ENCODE assay signal across 20 mouse cellular contexts in the genomic region with DNA sequence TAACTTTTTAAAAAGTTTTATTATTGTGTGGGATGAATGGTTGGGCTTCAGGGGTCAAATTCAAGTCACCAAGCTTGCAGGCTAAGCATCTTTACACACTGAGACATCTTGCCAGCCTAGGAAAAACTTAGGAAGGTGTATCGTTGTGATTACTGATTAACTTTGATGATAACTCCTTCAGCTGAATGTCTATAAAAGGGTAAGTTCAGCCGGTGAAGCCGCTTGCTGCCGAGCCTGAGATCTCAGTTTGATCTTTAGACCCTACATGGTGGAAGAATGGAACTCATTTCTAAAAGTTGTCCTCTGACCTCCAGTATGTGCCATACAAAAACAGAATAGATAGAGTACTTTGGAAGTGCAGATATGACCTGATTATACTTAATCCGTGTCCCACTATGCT. TPM values are rescaled to one million over a fixed set of nuclear protein-coding genes. Genes with fewer than 3 reads are reported as not detected.
DNase-seq lines count a peak whose midpoint lies in the region; ATAC-seq and TF ChIP-seq lines count a peak whose summit lies in the region.
"Had no signal": no experiment of that assay in that cellular context is flagged by ENCODE, and none has a peak within 500 bp of the region (broad histone marks: within the 10 kb centered on the region; RNA-seq: fewer than 3 reads in every experiment).

No protein-coding gene starts in this region.

- peak; percentile 43 for DNase-seq in kidney, adult 18-20 months
- DNase-seq in liver, embryonic 14.5 days (ENCODE audit: low read depth in 3 of 3, low spot score in 3 of 3): no peak
- DNase-seq in liver, postnatal 0 days: no peak
- peak; percentile 60 for DNase-seq in kidney, postnatal 14 days
- no peak for DNase-seq in neural tube, embryonic 10.5 days (ENCODE audit: extremely low spot score, low spot score)
- DNase-seq in left cerebral cortex, adult 9 months (ENCODE audit: low spot score in 2 of 2): no peak
- DNase-seq in layer of hippocampus, postnatal 14 days (ENCODE audit: low spot score in 2 of 2): no peak
- DNase-seq: adrenal gland, postnatal 14 days; cerebellum, adult 18-20 months; cerebellum, postnatal 10 days; forebrain, postnatal 0 days; gastrocnemius, adult 2 months; gastrocnemius, postnatal 25 days had no signal

- H3K4me3 ChIP-seq in kidney, embryonic 15.5 days (replicated peaks): no peak overlapping the region
- no peak overlapping the region for H3K4me3 ChIP-seq in liver, embryonic 14.5 days (ENCODE audit: insufficient read depth in 1 of 2, low read depth in 2 of 2, low read length in 2 of 2)
- H3K4me3 ChIP-seq in liver, postnatal 0 days (ENCODE audit: low read depth, low read length): no peak overlapping the region
- H3K4me3 ChIP-seq: embryonic facial prominence, embryonic 10.5 days; forebrain, embryonic 13.5 days; gastrocnemius, adult 2 months; heart, embryonic 12.5 days; hindbrain, embryonic 10.5 days had no signal

- H3K4me2 ChIP-seq in kidney, embryonic 15.5 days: no peak overlapping the region
- H3K4me2 ChIP-seq in liver, embryonic 14.5 days (ENCODE audit: low read depth): no peak overlapping the region
- H3K4me2 ChIP-seq in liver, postnatal 0 days (ENCODE audit: low read depth, low read length): no peak overlapping the region
- H3K4me2 ChIP-seq: forebrain, embryonic 13.5 days; heart, embryonic 12.5 days had no signal

- H3K4me1 ChIP-seq in kidney, embryonic 15.5 days: no peaks in the 10 kb centered on the region
- H3K4me1 ChIP-seq in liver, embryonic 14.5 days (replicated peaks; ENCODE audit: control insufficient read depth in 2 of 2, insufficient read depth in 2 of 2, low read length in 1 of 2): peaks cover 2 to 4% of the 10 kb centered on the region in 2 experiments; a peak in 1 of 4 replicates
- 0 out of 2 replicates have a peak, but pooled peaks cover 4% of the 10 kb centered on the region for H3K4me1 ChIP-seq in liver, postnatal 0 days (ENCODE audit: insufficient read depth)
- H3K4me1 ChIP-seq: embryonic facial prominence, embryonic 10.5 days; forebrain, embryonic 13.5 days; hindbrain, embryonic 10.5 days had no signal

- H3K27ac ChIP-seq in kidney, embryonic 15.5 days: no peak overlapping the region
- no peak overlapping the region for H3K27ac ChIP-seq in liver, embryonic 14.5 days
- H3K27ac ChIP-seq in liver, postnatal 0 days (ENCODE audit: low read depth): no peak overlapping the region
- H3K27ac ChIP-seq: embryonic facial prominence, embryonic 10.5 days; forebrain, embryonic 13.5 days; gastrocnemius, adult 2 months; hindbrain, embryonic 10.5 days had no signal

- H3K9me3 ChIP-seq in kidney, embryonic 15.5 days (replicated peaks): 0 out of 2 replicates have a peak, but pooled peaks cover 4% of the 10 kb centered on the region
- no peaks in the 10 kb centered on the region for H3K9me3 ChIP-seq in liver, embryonic 14.5 days (ENCODE audit: control insufficient read depth, low read length)
- no peaks in the 10 kb centered on the region for H3K9me3 ChIP-seq in liver, postnatal 0 days (ENCODE audit: low read length)
- H3K9me3 ChIP-seq: embryonic facial prominence, embryonic 10.5 days; heart, embryonic 12.5 days; hindbrain, embryonic 10.5 days had no signal

- ATAC-seq in kidney, embryonic 15.5 days (replicated peaks; ENCODE audit: low FRiP score): no peak
- no peak for ATAC-seq in liver, embryonic 14.5 days (ENCODE audit: insufficient read depth)
- ATAC-seq in liver, postnatal 0 days: no peak
- ATAC-seq: activated CD4-positive, CD25-positive, alpha-beta regulatory T cell, adult 4 months; forebrain, embryonic 13.5 days; forebrain, postnatal 0 days; Patski had no signal

- TF ChIP-seq CTCF in liver, embryonic 14.5 days (IDR thresholded peaks at IDR 0.05; ENCODE audit: low read depth): no peak
- no peak for TF ChIP-seq CTCF in liver, postnatal 0 days (IDR thresholded peaks at IDR 0.05; ENCODE audit: low read depth)

- H3K9ac ChIP-seq in kidney, embryonic 15.5 days: no peak overlapping the region
- H3K9ac ChIP-seq in liver, embryonic 14.5 days (replicated peaks): no peak overlapping the region
- H3K9ac ChIP-seq in liver, postnatal 0 days (replicated peaks): no peak overlapping the region
- H3K9ac ChIP-seq: forebrain, embryonic 13.5 days; forebrain, postnatal 0 days; heart, embryonic 12.5 days had no signal

- 79% methylated on average over 5 of the region's 5 CpGs for WGBS in kidney, embryonic 15.5 days
- 78% methylated on average over 5 of the region's 5 CpGs for WGBS in liver, embryonic 14.5 days (ENCODE audit: insufficient replicate concordance)
- 76% methylated on average over 5 of the region's 5 CpGs for WGBS in liver, postnatal 0 days (ENCODE audit: insufficient replicate concordance)

- H3K27me3 ChIP-seq in kidney, embryonic 15.5 days: no peaks in the 10 kb centered on the region
- no peaks in the 10 kb centered on the region for H3K27me3 ChIP-seq in liver, embryonic 14.5 days (ENCODE audit: control insufficient read depth, insufficient read depth, low read length)
- H3K27me3 ChIP-seq in liver, postnatal 0 days (ENCODE audit: insufficient read depth, low read length): no peaks in the 10 kb centered on the region
- H3K27me3 ChIP-seq: forebrain, embryonic 13.5 days; heart, embryonic 12.5 days; Patski had no signal

- 0 out of 2 replicates have a peak, but pooled peaks have one; percentile 10 for TF ChIP-seq EP300 in liver, embryonic 14.5 days (IDR thresholded peaks at IDR 0.05; ENCODE audit: low read depth)
- no peak for TF ChIP-seq EP300 in liver, postnatal 0 days (IDR thresholded peaks at IDR 0.05; ENCODE audit: low read depth)

- peaks cover 32% of the 10 kb centered on the region for H3K36me3 ChIP-seq in kidney, embryonic 15.5 days
- peaks cover 74% of the 10 kb centered on the region for H3K36me3 ChIP-seq in liver, embryonic 14.5 days (replicated peaks; ENCODE audit: control insufficient read depth, insufficient read depth, low read depth)
- H3K36me3 ChIP-seq in liver, postnatal 0 days (replicated peaks; ENCODE audit: insufficient read depth, low read length): peaks cover 54% of the 10 kb centered on the region

RNA-seq across cellular contexts. Expression of gene Picalm, which starts 30.6 kb away (rescaled TPM):
- polyA plus RNA-seq in kidney, embryonic 15.5 days (2015; fragmentation: Nextera tagmentation; extraction: Ambion mirVana): 39.1 and 39.9 TPM in 2 replicates
- polyA plus RNA-seq in liver, embryonic 14.5 days (2012; rRNA removed): 97.1 and 138 TPM in 2 replicates
- polyA plus RNA-seq in liver, embryonic 14.5 days (2014; fragmentation: Nextera tagmentation; extraction: Ambion mirVana): 61.5 and 63.2 TPM in 2 replicates
- 29.9 and 30.6 TPM in 2 replicates for polyA plus RNA-seq in liver, postnatal 0 days (2015; fragmentation: Nextera tagmentation; extraction: Ambion mirVana)
- 100 to 1,000 TPM; 166 to 172 TPM for total RNA-seq in layer of hippocampus, postnatal 14 days (2021)

Comparison
In these comparisons a context has a peak if more than half of its experiments do, and no peak if none do; other contexts are left out.
1. DNase-seq: peak in kidney, adult 18-20 months (single experiment) and kidney, postnatal 14 days (single experiment); none in liver, embryonic 14.5 days (0 of 3), liver, postnatal 0 days (single experiment), neural tube, embryonic 10.5 days (single experiment), left cerebral cortex, adult 9 months (0 of 2) and layer of hippocampus, postnatal 14 days (0 of 2).